Mouse (Mus musculus): ENCODE measurements around the gene Rnf141.

DNA sequence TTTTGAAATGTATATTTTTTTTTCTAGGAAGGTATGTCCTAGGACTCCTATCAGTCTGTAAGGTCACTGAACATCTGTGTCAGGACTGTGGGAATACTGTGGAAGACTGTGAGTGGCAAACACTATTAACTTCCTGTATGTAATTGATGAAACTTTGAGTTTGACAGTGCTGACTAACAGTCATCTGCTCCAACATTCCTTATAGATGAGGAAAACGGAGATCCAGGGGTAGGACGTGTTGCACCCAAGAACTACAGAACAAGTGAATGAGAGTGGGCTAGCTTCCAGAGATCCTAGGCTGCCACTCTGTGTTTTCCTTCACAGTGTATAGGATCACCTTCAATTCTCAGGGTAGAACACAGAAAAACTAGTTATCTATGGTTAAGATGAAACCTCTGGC lies 3.1 kb upstream of the Rnf141 start:
- TF ChIP-seq TAL1 (IDR thresholded peaks at IDR 0.05; ENCODE audit: low read length) (no peak), GATA1 (IDR thresholded peaks at IDR 0.05; ENCODE audit: low read length) (no peak)

Data from erythroblast, embryonic 14.5 days (primary cell).